Mouse (Mus musculus) thymus, adult 2 months (tissue): ENCODE measurements around the gene Patj.

Source experiments
- CTCF ChIP-seq: fragments of 200-500 bp; IDR thresholded peaks from 2 replicates; pipeline ENCODE4 v1.5.1; 2012; ENCODE audit warnings: mild to moderate bottlenecking, control low read depth, low read length, moderate library complexity, borderline replicate concordance; ENCODE audit not compliant: control insufficient read depth, poor library complexity, insufficient read depth; ENCODE audit errors: extremely low read depth
- POLR2A ChIP-seq: fragments of 200-500 bp; IDR thresholded peaks from 2 replicates; pipeline ENCODE4 v1.6.1; 2012; ENCODE audit warnings: mild to moderate bottlenecking, low read length, control low read depth, moderate library complexity; ENCODE audit not compliant: control insufficient read depth, poor library complexity, insufficient read depth; ENCODE audit errors: extremely low read depth

GRCm38 (mm10) chr4:98428371-98428770, 32.8 kb downstream of the Patj start:
- TF ChIP-seq CTCF, result no peak
- TF ChIP-seq POLR2A, result no peak
